ENCODE assay signal across 9 mouse cellular contexts in genomic region chr1:88211812-88212211, GRCm38 (mm10). TPM values are rescaled to one million over a fixed set of nuclear protein-coding genes. Genes with fewer than 3 reads are reported as not detected.
DNase-seq lines count a peak whose midpoint lies in the region; ATAC-seq lines count a peak whose summit lies in the region.
"Had no signal": no experiment of that assay in that cellular context is flagged by ENCODE, and none has a peak within 500 bp of the region (broad histone marks: within the 10 kb centered on the region; RNA-seq: fewer than 3 reads in every experiment).

TSS of gene Ugt1a1 (plus strand) at chr1:88211959.

- no peaks in the 10 kb centered on the region for H3K4me1 ChIP-seq in kidney, embryonic 16.5 days (ENCODE audit: insufficient read depth, low read length)
- H3K4me1 ChIP-seq in neural tube, embryonic 11.5 days (ENCODE audit: control insufficient read depth, insufficient read depth, low read length), result no peaks in the 10 kb centered on the region

- H3K36me3 ChIP-seq in kidney, embryonic 16.5 days (ENCODE audit: insufficient read depth, low read length), result no peaks in the 10 kb centered on the region
- no peaks in the 10 kb centered on the region for H3K36me3 ChIP-seq in neural tube, embryonic 11.5 days (ENCODE audit: control insufficient read depth, insufficient read depth, low read length)

- H3K4me3 ChIP-seq in kidney, embryonic 16.5 days (ENCODE audit: low read length), result no peak within 1 kb of the TSS
- no peak within 1 kb of the TSS for H3K4me3 ChIP-seq in neural tube, embryonic 11.5 days (ENCODE audit: low read depth, low read length)

- no peak within 1 kb of the TSS for H3K4me2 ChIP-seq in kidney, embryonic 16.5 days (replicated peaks; ENCODE audit: low read depth, low read length)
- H3K4me2 ChIP-seq in neural tube, embryonic 11.5 days (ENCODE audit: low read depth), result no peak within 1 kb of the TSS

- ATAC-seq in kidney, embryonic 16.5 days (ENCODE audit: low FRiP score, low TSS enrichment), result peak; percentile 25; the same call in 1 of the 2 replicates
- ATAC-seq in neural tube, embryonic 11.5 days (ENCODE audit: insufficient read depth, low FRiP score, low TSS enrichment), result no peak
- ATAC-seq in megakaryocyte progenitor cell, adult 5-6 weeks (replicated peaks; ENCODE audit: poor library complexity), result no peak

- H3K9ac ChIP-seq in kidney, embryonic 16.5 days (replicated peaks; ENCODE audit: low read length), result no peak within 1 kb of the TSS
- no peak within 1 kb of the TSS for H3K9ac ChIP-seq in neural tube, embryonic 11.5 days (ENCODE audit: low read length)

- WGBS in kidney, embryonic 16.5 days, result 67% methylated on average over 8 of the region's 8 CpGs
- WGBS in neural tube, embryonic 11.5 days, result 71% methylated on average over 8 of the region's 8 CpGs

- peak; percentile 45 for DNase-seq in kidney, adult 18-20 months
- DNase-seq in kidney, postnatal 4 days, result no peak
- peak; percentile 4 for DNase-seq in embryo, embryonic 11 days
- peak; percentile 15 for DNase-seq in neural tube, embryonic 11.5 days (ENCODE audit: low spot score)
- no peak for DNase-seq in Muller cell, postnatal 12 days (ENCODE audit: inconsistent ontology term)
- no peak for DNase-seq in heart, postnatal 4 days

- H3K27me3 ChIP-seq in kidney, embryonic 16.5 days (ENCODE audit: insufficient read depth, low read length), result no peaks in the 10 kb centered on the region
- H3K27me3 ChIP-seq in neural tube, embryonic 11.5 days (ENCODE audit: control insufficient read depth, insufficient read depth, low read length), result no peaks in the 10 kb centered on the region

- peaks cover 53% of the 10 kb centered on the region for H3K9me3 ChIP-seq in kidney, embryonic 16.5 days (ENCODE audit: low read length)
- peaks cover 52% of the 10 kb centered on the region for H3K9me3 ChIP-seq in neural tube, embryonic 11.5 days (ENCODE audit: control insufficient read depth, low read length)

- H3K27ac ChIP-seq in kidney, embryonic 16.5 days (ENCODE audit: low read length), result no peak within 1 kb of the TSS
- H3K27ac ChIP-seq in neural tube, embryonic 11.5 days (ENCODE audit: low read depth, low read length), result no peak within 1 kb of the TSS

RNA-seq across cellular contexts. Expression of gene Ugt1a1, which starts in this region (rescaled TPM):
- 2.4 TPM in 2 replicates for polyA plus RNA-seq in kidney, embryonic 16.5 days (2015; fragmentation: Nextera tagmentation; extraction: Ambion mirVana)
- polyA plus RNA-seq in neural tube, embryonic 11.5 days (2014; fragmentation: Nextera tagmentation; extraction: Ambion mirVana), result not detected in 2 replicates
- total RNA-seq in megakaryocyte progenitor cell, adult 5-6 weeks (2015), result 0.39 and 0.83 TPM in 2 replicates
- total RNA-seq in megakaryocyte progenitor cell, adult 5-6 weeks (2017), result 0.14 and 0.83 TPM in 2 replicates
- total RNA-seq in heart, postnatal 4 days (2021), result not detected
- total RNA-seq: hematopoietic stem cell, adult 5-6 weeks had no signal

Comparison
In these comparisons a context has a peak if more than half of its experiments do, and no peak if none do; other contexts are left out.
1. DNase-seq: peak in kidney, adult 18-20 months (single experiment) and embryo, embryonic 11 days (single experiment); none in kidney, postnatal 4 days (0 of 2), Muller cell, postnatal 12 days (single experiment) and heart, postnatal 4 days (single experiment).
2. Peak in DNase-seq in neural tube, embryonic 11.5 days; RNA of the gene not detected or under 1 TPM.